Mouse (Mus musculus) testis, adult 2 months (tissue): Measurements from ENCODE around the gene Trnp1. TPM values are rescaled to one million over a fixed set of nuclear protein-coding genes. Genes with fewer than 3 reads are reported as not detected.
A peak's percentile ranks its signal among the peaks of the same experiment; 100 is the strongest.

ENCODE experiments used
- H3K27ac ChIP-seq: fragments of 200-500 bp; 2 replicates; pipeline ENCODE4 v1.5.1; 2012; ENCODE audit warnings: low read depth, low read length; ENCODE audit not compliant: control insufficient read depth, insufficient read depth
- H3K27me3 ChIP-seq: fragments of 200-500 bp; 2 replicates; pipeline ENCODE4 v1.6.1; 2012; ENCODE audit warnings: mild to moderate bottlenecking, low read length, moderate library complexity; ENCODE audit not compliant: control insufficient read depth, insufficient read depth
- H3K36me3 ChIP-seq: fragments of 200-500 bp; 2 replicates; pipeline ENCODE4 v1.6.1; 2012; ENCODE audit warnings: mild to moderate bottlenecking, low read length; ENCODE audit not compliant: control insufficient read depth, insufficient read depth
- H3K4me1 ChIP-seq: fragments of 200-500 bp; 2 replicates; pipeline ENCODE4 v1.6.1; 2012; ENCODE audit warnings: low read length; ENCODE audit not compliant: control insufficient read depth, insufficient read depth
- H3K4me3 ChIP-seq: fragments of 200-500 bp; 2 replicates; pipeline ENCODE4 v1.5.1; 2012; ENCODE audit warnings: low read depth, mild to moderate bottlenecking, low read length, moderate library complexity, mixed read lengths; ENCODE audit not compliant: control insufficient read depth
- CTCF ChIP-seq: fragments of 200-500 bp; IDR thresholded peaks from 2 replicates; pipeline ENCODE4 v1.5.1; 2012; ENCODE audit warnings: low read depth, mild to moderate bottlenecking, inconsistent platforms, low read length, moderate library complexity; ENCODE audit not compliant: control insufficient read depth, insufficient read depth, insufficient replicate concordance
- POLR2A ChIP-seq: fragments of 200-500 bp; IDR thresholded peaks from 2 replicates; pipeline ENCODE4 v1.6.1; 2012; ENCODE audit warnings: low read depth, mild to moderate bottlenecking, inconsistent platforms, low read length, moderate library complexity; ENCODE audit not compliant: control insufficient read depth
- polyA plus RNA-seq: library from polyadenylated mRNA; depleted of rRNA; stranded (reverse); fragments of >200 nt; gene quantifications from 2 replicates; pipeline ENCODE4 v1.2.3, GENCODE M21; 2012

The Trnp1 gene
- polyA plus RNA-seq, 1 experiment: 2.0 TPM

DNA sequence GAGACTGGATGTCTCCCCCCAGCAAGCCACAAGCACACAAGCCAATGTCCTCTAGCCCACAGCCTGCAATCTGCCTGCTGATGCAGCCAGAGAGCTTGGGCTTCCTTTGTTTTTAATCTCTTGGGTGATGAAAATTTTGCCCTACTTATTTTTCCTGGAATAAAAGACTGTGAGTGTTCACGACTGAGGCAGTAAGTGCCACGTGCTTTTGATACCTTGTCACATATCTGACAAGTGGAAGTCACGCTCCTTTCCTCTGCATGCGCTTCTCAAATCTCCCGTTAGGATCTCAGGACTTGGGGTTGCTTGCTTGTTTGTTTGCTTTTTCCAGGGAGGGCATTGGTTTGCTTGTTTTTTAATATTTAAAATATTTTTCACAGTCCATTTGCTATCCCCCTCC is 6.0 kb upstream of the Trnp1 start:
- no peak overlapping the region for H3K4me3 ChIP-seq
- no peaks in the 10 kb centered on the region for H3K36me3 ChIP-seq
- no peak for TF ChIP-seq POLR2A
- H3K4me1 ChIP-seq: no peaks in the 10 kb centered on the region
- H3K27me3 ChIP-seq: no peaks in the 10 kb centered on the region
- no peak overlapping the region for H3K27ac ChIP-seq

DNA sequence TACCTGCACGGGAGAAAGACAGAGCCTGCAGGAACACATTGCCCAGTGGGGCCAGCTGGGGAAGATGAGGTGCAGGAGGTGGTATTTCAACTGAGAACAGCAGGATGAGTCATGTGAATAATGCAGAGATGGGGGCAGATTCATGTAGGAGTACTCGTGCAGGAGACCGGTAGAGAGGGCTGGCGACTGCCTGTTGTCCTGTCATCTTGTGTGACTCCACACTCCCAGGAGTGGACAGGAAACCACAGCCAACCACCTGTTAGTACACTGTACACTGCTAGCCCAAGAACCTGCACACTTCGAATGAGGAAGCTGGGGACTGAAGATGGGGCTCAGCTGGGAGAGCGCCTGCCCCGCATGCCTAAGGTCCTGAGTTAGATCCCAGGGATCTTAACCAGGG is 3.2 kb upstream of the Trnp1 start:
- Histone ChIP-seq H3K36me3 (no peaks in the 10 kb centered on the region), H3K4me1 (peaks cover 8% of the 10 kb centered on the region), H3K4me3 (no peak overlapping the region), H3K27ac (no peak overlapping the region), H3K27me3 (no peaks in the 10 kb centered on the region; the same call in 1 of the 2 replicates)
- TF ChIP-seq CTCF (no peak), POLR2A (no peak)

- TF ChIP-seq POLR2A (no peak), CTCF (no peak)
- H3K4me1 ChIP-seq: peaks cover 13% of the 10 kb centered on the region
- H3K36me3 ChIP-seq: no peaks in the 10 kb centered on the region
- peak overlapping the region; percentile 66 for H3K4me3 ChIP-seq
- H3K27me3 ChIP-seq: no peaks in the 10 kb centered on the region; the same call in 1 of the 2 replicates
- no peak overlapping the region for H3K27ac ChIP-seq
Measured at GRCm38 (mm10) chr4:133497461-133498159, 740 bp downstream of the Trnp1 start.

DNA sequence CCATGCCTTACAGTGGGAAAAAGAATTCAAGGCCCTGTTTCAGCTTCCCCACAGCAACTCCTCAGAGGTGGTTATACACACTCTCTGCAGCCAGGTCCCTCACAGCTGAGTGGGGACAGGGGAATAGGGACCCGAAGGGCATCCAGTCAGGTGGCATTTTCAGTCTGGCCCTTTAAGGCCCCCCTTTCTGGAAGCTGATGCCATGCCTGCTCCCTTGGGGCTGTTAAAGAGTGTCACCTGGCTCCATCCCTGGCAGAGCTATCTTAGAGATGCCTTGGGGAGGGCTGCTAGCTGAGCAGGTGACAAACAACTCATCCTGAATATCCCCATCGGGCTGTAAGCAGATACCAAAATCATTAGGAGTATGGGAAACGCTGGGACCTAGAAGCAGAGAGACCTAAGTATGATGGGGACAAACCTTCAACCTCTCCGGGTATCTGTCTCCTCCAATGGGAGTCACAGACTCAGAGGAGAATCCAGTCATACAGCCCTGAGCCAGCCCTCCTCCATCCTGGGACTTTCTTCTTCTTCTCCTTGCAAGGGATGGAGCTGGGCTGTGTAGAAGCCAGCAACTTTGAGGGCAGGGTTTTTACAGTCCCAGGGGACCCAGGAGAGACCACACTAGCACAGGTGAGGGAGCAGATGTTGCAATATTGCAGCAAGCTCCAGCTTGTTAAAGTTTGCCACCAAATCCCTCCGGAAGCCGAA is 1.5 kb downstream of the Trnp1 start:
- Histone ChIP-seq H3K4me3 (no peak overlapping the region), H3K4me1 (peaks cover 16% of the 10 kb centered on the region), H3K27ac (no peak overlapping the region), H3K27me3 (no peaks in the 10 kb centered on the region; the same call in 1 of the 2 replicates), H3K36me3 (no peaks in the 10 kb centered on the region)
- TF ChIP-seq POLR2A (no peak), CTCF (no peak)

DNA sequence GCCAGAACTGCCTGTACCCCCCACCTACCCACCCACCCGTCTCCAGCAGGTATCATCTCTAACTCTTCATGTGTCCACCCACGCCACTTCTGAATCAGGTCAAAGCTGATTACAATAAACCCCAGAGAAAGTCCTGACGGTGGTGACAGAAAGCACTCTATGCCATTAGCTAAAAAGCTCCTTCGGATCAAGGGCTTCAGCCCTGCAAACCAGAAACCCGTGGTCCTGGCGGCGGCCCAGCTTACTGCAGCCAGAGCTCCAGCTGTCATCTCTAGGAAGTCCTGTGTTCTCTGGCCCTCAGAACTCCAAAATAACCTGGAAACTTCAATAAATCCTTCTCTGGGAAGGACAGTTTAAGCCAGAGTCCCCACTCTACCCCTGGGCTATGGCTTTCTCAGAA is 2.6 kb downstream of the Trnp1 start:
- no peak overlapping the region for H3K4me3 ChIP-seq
- H3K4me1 ChIP-seq: peaks cover 18% of the 10 kb centered on the region
- H3K36me3 ChIP-seq: no peaks in the 10 kb centered on the region
- H3K27ac ChIP-seq: no peak overlapping the region
- no peak for TF ChIP-seq CTCF
- TF ChIP-seq POLR2A: no peak
- no peaks in the 10 kb centered on the region; the same call in 1 of the 2 replicates for H3K27me3 ChIP-seq

- H3K27ac ChIP-seq: no peak overlapping the region
- TF ChIP-seq POLR2A: no peak
- no peak for TF ChIP-seq CTCF
- H3K36me3 ChIP-seq: no peaks in the 10 kb centered on the region
- H3K27me3 ChIP-seq: no peaks in the 10 kb centered on the region; the same call in 1 of the 2 replicates
- H3K4me3 ChIP-seq: no peak overlapping the region
- peaks cover 18% of the 10 kb centered on the region for H3K4me1 ChIP-seq
Measured at GRCm38 (mm10) chr4:133494867-133495266, 3.5 kb downstream of the Trnp1 start.

DNA sequence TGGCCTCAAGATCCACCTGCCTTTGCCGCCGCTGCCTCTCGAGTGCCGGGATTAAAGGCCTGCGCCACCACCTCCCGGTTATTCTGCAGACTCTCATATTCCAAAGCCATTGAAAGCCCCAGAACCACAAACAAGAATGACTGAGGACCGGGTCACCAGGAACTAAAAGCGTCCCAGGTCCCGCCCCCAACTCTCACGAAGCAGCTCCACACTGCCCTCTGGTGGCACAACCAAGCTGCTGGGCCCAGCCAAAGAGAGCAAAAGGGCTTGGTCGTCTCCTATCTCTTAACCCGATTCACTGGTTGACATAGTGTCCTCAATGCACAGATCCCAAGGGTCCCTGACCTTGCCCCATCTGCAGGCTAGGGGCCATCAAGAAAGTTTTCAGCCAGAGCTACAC is 3.9 kb downstream of the Trnp1 start:
- H3K27ac ChIP-seq: 0 out of 2 replicates have a peak overlapping the region, but pooled peaks have one; percentile 12
- peak overlapping the region; percentile 74 for H3K4me3 ChIP-seq
- no peaks in the 10 kb centered on the region for H3K36me3 ChIP-seq
- no peak for TF ChIP-seq POLR2A
- TF ChIP-seq CTCF: peak; percentile 87
- H3K27me3 ChIP-seq: no peaks in the 10 kb centered on the region; the same call in 1 of the 2 replicates
- H3K4me1 ChIP-seq: peaks cover 18% of the 10 kb centered on the region
